Mouse (Mus musculus): ENCODE measurements around the gene Acap1. TPM values are rescaled to one million over a fixed set of nuclear protein-coding genes. Genes with fewer than 3 reads are reported as not detected.
A peak's percentile ranks its signal among the peaks of the same experiment; 100 is the strongest.

The Acap1 gene
- polyA plus RNA-seq, 1 experiment from 2014 or later = 0.70 TPM

DNA sequence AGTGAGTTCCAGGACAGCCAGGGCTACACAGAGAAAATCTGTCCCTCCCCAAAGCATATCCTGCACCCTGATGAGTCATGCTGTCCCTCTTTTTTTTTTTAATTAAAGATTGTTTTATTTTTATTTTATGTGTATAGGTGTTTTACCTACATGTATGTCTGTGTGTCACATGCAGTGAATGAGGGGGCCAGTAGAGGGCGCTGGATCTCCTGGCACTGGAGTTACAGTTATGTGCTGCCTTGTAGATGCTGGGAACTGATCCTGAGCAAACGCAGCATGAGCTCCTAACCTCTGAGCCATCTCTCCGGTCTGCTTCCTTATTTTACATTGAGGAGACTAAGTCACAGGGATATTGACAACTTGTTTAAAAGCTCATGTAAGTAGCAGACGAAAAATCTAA, 12.3 kb downstream of the Acap1 start:
- Histone ChIP-seq H3K4me3 (ENCODE audit: low read depth, low read length) (no peak overlapping the region), H3K4me2 (replicated peaks; ENCODE audit: low read depth) (no peak overlapping the region), H3K27ac (replicated peaks) (no peak overlapping the region), H3K27me3 (ENCODE audit: control insufficient read depth, insufficient read depth, low read length) (no peaks in the 10 kb centered on the region), H3K4me1 (replicated peaks; ENCODE audit: control insufficient read depth, insufficient read depth) (peaks cover 6% of the 10 kb centered on the region), H3K9ac (ENCODE audit: low read length) (no peak overlapping the region), H3K36me3 (ENCODE audit: control insufficient read depth, insufficient read depth, low read length) (no peaks in the 10 kb centered on the region), H3K9me3 (ENCODE audit: control insufficient read depth, low read length) (no peaks in the 10 kb centered on the region)
- DNase-seq (ENCODE audit: low spot score) = peak; percentile 53
- no peak for TF ChIP-seq EP300 (optimal IDR thresholded peaks at IDR 0.05)
- TF ChIP-seq CTCF (IDR thresholded peaks at IDR 0.05; ENCODE audit: low read depth) = peak; percentile 65
- 66% methylated on average over 4 of the region's 4 CpGs for WGBS
- no peak for ATAC-seq (ENCODE audit: low FRiP score, low TSS enrichment)

DNA sequence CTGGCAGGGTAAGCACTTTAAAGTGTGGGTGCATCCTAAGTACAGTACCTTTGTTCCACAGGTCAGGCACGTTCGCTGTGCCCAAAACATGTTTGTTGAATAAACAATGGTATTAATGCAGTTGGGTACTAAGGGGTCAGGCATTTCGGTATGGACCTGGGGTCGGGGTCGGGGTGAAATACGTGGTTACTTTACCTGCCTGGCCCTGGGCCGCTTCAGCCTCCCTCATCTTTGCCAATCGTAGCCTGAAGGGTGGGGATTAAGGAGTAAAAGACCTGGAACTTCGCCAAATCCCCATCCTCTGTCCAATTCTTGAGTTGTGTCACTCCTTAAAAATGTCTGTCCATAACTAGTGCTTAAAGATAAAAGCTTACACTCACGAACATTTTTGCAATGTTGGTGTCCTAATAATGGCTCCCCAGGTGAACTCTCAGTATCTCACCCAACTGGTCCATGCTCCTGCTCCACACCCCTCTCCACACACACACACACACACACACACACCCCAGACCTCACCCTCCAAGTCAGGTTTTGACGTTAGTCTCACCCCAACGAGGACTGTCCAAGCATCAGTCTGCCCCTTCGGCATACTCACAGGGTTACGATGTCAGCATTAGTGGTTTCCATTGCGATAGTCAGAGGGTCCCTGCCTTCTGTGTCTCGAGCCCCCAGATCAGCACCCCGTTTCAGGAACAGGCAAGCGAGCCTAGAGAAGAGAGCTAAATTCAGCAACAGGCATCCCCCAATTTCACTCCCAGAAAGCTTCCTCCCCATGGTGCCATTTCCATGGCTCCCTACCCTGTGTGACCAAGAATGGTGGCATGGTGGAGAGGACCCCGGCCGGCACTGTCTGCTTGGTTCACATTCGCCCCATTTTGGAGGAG, 13.3 kb downstream of the Acap1 start:
- 54% methylated on average over 21 of the region's 21 CpGs for WGBS
- peak overlapping the region; percentile 77 for H3K4me2 ChIP-seq (replicated peaks; ENCODE audit: low read depth)

DNA sequence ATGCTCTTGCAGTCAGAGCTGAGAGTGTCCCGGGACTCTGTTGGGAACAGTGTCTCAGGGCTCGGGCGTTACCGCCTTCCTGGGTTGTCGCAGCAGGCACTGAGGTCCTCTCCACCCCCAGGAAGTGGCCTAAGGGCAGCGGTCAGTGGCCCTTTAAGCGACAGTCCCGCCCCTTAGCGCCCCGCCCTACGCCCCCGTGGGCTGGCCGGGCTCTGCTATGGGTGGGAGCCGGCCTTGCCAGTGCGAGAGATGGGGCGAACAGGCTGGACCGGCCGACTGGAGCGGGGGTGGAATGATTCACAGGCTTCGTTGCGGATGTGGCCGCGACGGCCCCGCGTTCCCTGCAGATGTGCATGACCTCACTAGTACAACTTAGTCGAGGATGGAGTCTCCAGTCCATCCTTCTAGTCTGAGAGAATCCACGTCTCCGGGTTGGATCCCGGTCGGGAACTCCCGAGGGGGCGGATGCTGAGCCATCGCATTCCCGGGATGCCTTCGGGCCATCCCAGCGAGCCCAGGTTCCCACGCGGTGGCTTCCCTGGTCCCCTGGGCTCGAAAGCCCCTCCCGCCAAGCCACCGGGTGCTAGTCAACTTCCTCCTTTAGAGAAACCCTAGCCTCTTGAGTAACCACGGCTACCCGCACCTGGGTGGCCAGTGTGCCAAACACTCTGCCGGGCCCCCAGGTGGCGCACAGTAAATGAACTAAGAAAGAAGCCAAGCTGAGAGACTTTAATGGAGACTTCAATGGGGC, 14.3 kb downstream of the Acap1 start, which contains the start of gene Kctd11:
TSS of gene Kctd11 (minus strand) at position 554 of the 751 bp plus-strand sequence.
- peaks cover 11% of the 10 kb centered on the region for H3K4me1 ChIP-seq (replicated peaks; ENCODE audit: control insufficient read depth, insufficient read depth)
- peak; percentile 91 for DNase-seq (ENCODE audit: low spot score)

More for the DNA sequence above, 13.3 kb downstream of the Acap1 start:
- H3K27me3 ChIP-seq (ENCODE audit: control insufficient read depth, insufficient read depth, low read length) = no peaks in the 10 kb centered on the region
- peaks cover 11% of the 10 kb centered on the region for H3K4me1 ChIP-seq (replicated peaks; ENCODE audit: control insufficient read depth, insufficient read depth)
- no peaks in the 10 kb centered on the region for H3K36me3 ChIP-seq (ENCODE audit: control insufficient read depth, insufficient read depth, low read length)
- H3K9me3 ChIP-seq (ENCODE audit: control insufficient read depth, low read length) = no peaks in the 10 kb centered on the region
- TF ChIP-seq CTCF (IDR thresholded peaks at IDR 0.05; ENCODE audit: low read depth) (no peak), EP300 (optimal IDR thresholded peaks at IDR 0.05) (no peak)
- DNase-seq (ENCODE audit: low spot score) = no peak
- H3K27ac ChIP-seq (replicated peaks) = peak overlapping the region; percentile 93
- H3K4me3 ChIP-seq (ENCODE audit: low read depth, low read length) = peak overlapping the region; percentile 57
- ATAC-seq (ENCODE audit: low FRiP score, low TSS enrichment) = no peak
- peak overlapping the region; percentile 65 for H3K9ac ChIP-seq (ENCODE audit: low read length)

DNA sequence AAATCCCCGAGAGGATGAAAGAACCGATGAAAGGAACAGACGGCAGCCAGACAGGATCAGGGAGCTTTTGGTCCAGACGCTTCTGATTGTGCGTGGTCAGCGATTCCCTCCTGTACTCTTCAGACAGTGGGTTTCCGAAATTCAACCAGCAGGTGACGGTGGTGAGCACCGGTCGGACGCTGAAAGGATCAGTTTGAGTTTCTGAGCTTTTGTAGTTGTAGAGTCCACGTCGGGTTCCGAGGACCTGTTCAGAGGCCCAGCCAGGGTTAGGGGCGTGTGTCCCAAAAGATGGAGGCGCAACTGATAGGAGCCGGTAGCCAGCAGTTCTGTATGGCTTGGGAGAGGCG, 14.9 kb downstream of the Acap1 start:
- Histone ChIP-seq H3K4me1 (replicated peaks; ENCODE audit: control insufficient read depth, insufficient read depth) (peaks cover 11% of the 10 kb centered on the region), H3K9ac (ENCODE audit: low read length) (peak overlapping the region; percentile 65), H3K4me2 (replicated peaks; ENCODE audit: low read depth) (peak overlapping the region; percentile 77), H3K27me3 (ENCODE audit: control insufficient read depth, insufficient read depth, low read length) (no peaks in the 10 kb centered on the region), H3K27ac (replicated peaks) (peak overlapping the region; percentile 93), H3K4me3 (ENCODE audit: low read depth, low read length) (peak overlapping the region; percentile 57), H3K9me3 (ENCODE audit: control insufficient read depth, low read length) (no peaks in the 10 kb centered on the region), H3K36me3 (ENCODE audit: control insufficient read depth, insufficient read depth, low read length) (no peaks in the 10 kb centered on the region)
- DNase-seq (ENCODE audit: low spot score) = peak; percentile 82
- peak; percentile 30; the same call in 1 of the 2 replicates for ATAC-seq (ENCODE audit: low FRiP score, low TSS enrichment)
- WGBS = under 1% methylated on average over 18 of the region's 18 CpGs
- TF ChIP-seq EP300 (optimal IDR thresholded peaks at IDR 0.05) (no peak), CTCF (IDR thresholded peaks at IDR 0.05; ENCODE audit: low read depth) (peak; percentile 90)

More for the DNA sequence above, 14.3 kb downstream of the Acap1 start, which contains the start of gene Kctd11:
- WGBS = 0% methylated on average over 46 of the region's 46 CpGs
- Histone ChIP-seq H3K9me3 (ENCODE audit: control insufficient read depth, low read length) (no peaks in the 10 kb centered on the region), H3K36me3 (ENCODE audit: control insufficient read depth, insufficient read depth, low read length) (no peaks in the 10 kb centered on the region), H3K9ac (ENCODE audit: low read length) (peak within 1 kb of the TSS; percentile 65), H3K4me3 (ENCODE audit: low read depth, low read length) (peak within 1 kb of the TSS; percentile 57), H3K27ac (replicated peaks) (peak within 1 kb of the TSS; percentile 93), H3K4me2 (replicated peaks; ENCODE audit: low read depth) (peak within 1 kb of the TSS; percentile 77), H3K27me3 (ENCODE audit: control insufficient read depth, insufficient read depth, low read length) (no peaks in the 10 kb centered on the region)
- TF ChIP-seq CTCF (IDR thresholded peaks at IDR 0.05; ENCODE audit: low read depth) (peak; percentile 65), EP300 (optimal IDR thresholded peaks at IDR 0.05) (peak; percentile 94)
- peak; percentile 85 for ATAC-seq (ENCODE audit: low FRiP score, low TSS enrichment)

DNA sequence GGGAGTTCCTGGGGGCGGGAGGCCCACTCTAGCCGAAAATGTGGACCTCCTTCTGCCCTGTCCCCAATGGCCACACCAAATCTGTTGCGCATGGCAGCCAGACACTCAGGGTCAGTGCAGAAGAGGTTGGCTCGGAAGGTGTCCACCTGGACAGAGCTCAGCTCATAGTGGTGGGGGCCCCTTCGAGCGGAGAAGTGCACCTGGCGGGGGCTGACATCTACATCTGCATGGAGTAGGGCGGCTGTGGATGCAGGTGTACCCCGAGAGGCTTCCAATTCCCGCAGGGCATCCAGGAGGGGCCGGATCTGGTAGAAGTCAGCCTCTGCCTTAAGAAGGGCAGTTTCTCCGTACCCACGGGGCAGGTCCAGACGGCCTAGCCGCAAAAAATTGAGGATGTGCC, 15.6 kb downstream of the Acap1 start:
- WGBS = 51% methylated on average over 15 of the region's 15 CpGs
- no peaks in the 10 kb centered on the region for H3K27me3 ChIP-seq (ENCODE audit: control insufficient read depth, insufficient read depth, low read length)
- H3K9me3 ChIP-seq (ENCODE audit: control insufficient read depth, low read length) = no peaks in the 10 kb centered on the region
- peak overlapping the region; percentile 57 for H3K4me3 ChIP-seq (ENCODE audit: low read depth, low read length)
- H3K9ac ChIP-seq (ENCODE audit: low read length) = peak overlapping the region; percentile 65
- H3K27ac ChIP-seq (replicated peaks) = peak overlapping the region; percentile 93
- ATAC-seq (ENCODE audit: low FRiP score, low TSS enrichment) = no peak
- no peak for DNase-seq (ENCODE audit: low spot score)
- peaks cover 11% of the 10 kb centered on the region for H3K4me1 ChIP-seq (replicated peaks; ENCODE audit: control insufficient read depth, insufficient read depth)
- no peaks in the 10 kb centered on the region for H3K36me3 ChIP-seq (ENCODE audit: control insufficient read depth, insufficient read depth, low read length)
- peak overlapping the region; percentile 77 for H3K4me2 ChIP-seq (replicated peaks; ENCODE audit: low read depth)
- TF ChIP-seq CTCF (IDR thresholded peaks at IDR 0.05; ENCODE audit: low read depth) = no peak
- no peak for TF ChIP-seq EP300 (optimal IDR thresholded peaks at IDR 0.05)

All from stomach, postnatal 0 days (tissue).